Comparison of ENCODE assay signal across 8 mouse cellular contexts in genomic region chr4:55532407-55533195, GRCm38 (mm10). TPM values are rescaled to one million over a fixed set of nuclear protein-coding genes. Genes with fewer than 3 reads are reported as not detected.
DNase-seq lines count a peak whose midpoint lies in the region; ATAC-seq and TF ChIP-seq lines count a peak whose summit lies in the region.

Gene Klf4 (minus strand): TSS chr4:55532466.

- under 1% methylated on average over 70 of the region's 99 CpGs for WGBS in hindbrain, embryonic 16.5 days
- 1% methylated on average over 54 of the region's 99 CpGs for WGBS in macrophage (ENCODE audit: missing documents)

- TF ChIP-seq CTCF in gastrocnemius, adult 2 months (IDR thresholded peaks at IDR 0.05), result peak; percentile 12; the same call in 1 of the 2 replicates
- peak; percentile 9 for TF ChIP-seq CTCF in left cerebral cortex, adult 2 months (IDR thresholded peaks at IDR 0.05)

- peak; percentile 91 for DNase-seq in T-cell, adult 2 months (ENCODE audit: low spot score)
- peak; percentile 52 to 74 for DNase-seq in cerebellum, postnatal 25 days
- peak; percentile 97 for DNase-seq in gastrocnemius, adult 2 months
- peak; percentile 89 to 92 for DNase-seq in left cerebral cortex, adult 2 months (ENCODE audit: extremely low spot score in 1 of 2, low spot score in 2 of 2)
- DNase-seq in retina, postnatal 7 days (ENCODE audit: low read depth, low spot score), result peak; percentile 91
- peak; percentile 80 to 93 for DNase-seq in urinary bladder, adult 18-20 months (ENCODE audit: low spot score in 2 of 2)

- no peaks in the 10 kb centered on the region for H3K79me2 ChIP-seq in macrophage (ENCODE audit: inconsistent target)

- H3K36me3 ChIP-seq in hindbrain, embryonic 16.5 days (ENCODE audit: control insufficient read depth, insufficient read depth, low read length), result no peaks in the 10 kb centered on the region
- H3K36me3 ChIP-seq in macrophage (ENCODE audit: inconsistent target), result no peaks in the 10 kb centered on the region

- peak within 1 kb of the TSS; percentile 84 for H3K9ac ChIP-seq in hindbrain, embryonic 16.5 days (ENCODE audit: low read depth, low read length)

- H3K4me3 ChIP-seq in gastrocnemius, adult 2 months, result peak within 1 kb of the TSS; percentile 89
- peak within 1 kb of the TSS; percentile 66 for H3K4me3 ChIP-seq in hindbrain, embryonic 16.5 days (ENCODE audit: low read length)
- H3K4me3 ChIP-seq in left cerebral cortex, adult 2 months, result peak within 1 kb of the TSS; percentile 68
- peak within 1 kb of the TSS; percentile 66 for H3K4me3 ChIP-seq in macrophage (ENCODE audit: inconsistent target)

- H3K4me1 ChIP-seq in hindbrain, embryonic 16.5 days (ENCODE audit: control insufficient read depth, insufficient read depth, low read depth, low read length), result peaks cover 21% of the 10 kb centered on the region

- ATAC-seq in hindbrain, embryonic 16.5 days, result peak; percentile 94

- peaks cover 13% of the 10 kb centered on the region for H3K27me3 ChIP-seq in hindbrain, embryonic 16.5 days (replicated peaks; ENCODE audit: control insufficient read depth, insufficient read depth, low read length)

- intact Hi-C loops in gastrocnemius, adult 2 months (cut with DNase I), result loop anchor here (1.0 to 5.0 kb wide), 2 partner anchors 119 to 580 kb away; no protein-coding TSS in a partner anchor
- intact Hi-C loops in left cerebral cortex, adult 2 months (cut with DNase I), result loop anchor here (1.0 to 5.0 kb wide), 3 partner anchors 119 to 1150 kb away; no protein-coding TSS in a partner anchor

- peak within 1 kb of the TSS; percentile 96 for H3K27ac ChIP-seq in gastrocnemius, adult 2 months
- H3K27ac ChIP-seq in hindbrain, embryonic 16.5 days (ENCODE audit: low read depth, low read length), result peak within 1 kb of the TSS; percentile 89
- peak within 1 kb of the TSS; percentile 96 for H3K27ac ChIP-seq in left cerebral cortex, adult 2 months
- H3K27ac ChIP-seq in macrophage, result peak within 1 kb of the TSS; percentile 71

- H3K4me2 ChIP-seq in hindbrain, embryonic 16.5 days (ENCODE audit: low read length), result peak within 1 kb of the TSS; percentile 97

- H3K9me3 ChIP-seq in hindbrain, embryonic 16.5 days (ENCODE audit: control insufficient read depth, low read length), result no peaks in the 10 kb centered on the region

RNA-seq across cellular contexts. Expression of gene Klf4, which starts in this region (rescaled TPM):
- total RNA-seq in gastrocnemius, adult 2 months (2021), result 10 to 100 TPM in 1 of 2 experiments, 1 to 10 TPM in 1; 8.4 to 40.0 TPM
- polyA plus RNA-seq in hindbrain, embryonic 16.5 days (2015; fragmentation: Nextera tagmentation; extraction: Ambion mirVana), result 2.7 and 3.4 TPM in 2 replicates
- total RNA-seq in left cerebral cortex, adult 2 months (2021), result 10 to 100 TPM in 1 of 2 experiments, 1 to 10 TPM in 1; 7.7 to 14.3 TPM
- 1 to 10 TPM in 18 of 26 experiments, under 1 TPM in 8; 0.33 to 6.5 (median 1.2) TPM for total RNA-seq in macrophage (2018; cell fraction: chromatin; rRNA removed)
- 1 to 10 TPM; 1.3 to 6.0 (median 3.2) TPM for total RNA-seq in macrophage (2018; cell fraction: cytosol; rRNA removed)
- total RNA-seq in macrophage (2018; cell fraction: nucleus; rRNA removed), result 1 to 10 TPM in 25 of 26 experiments, under 1 TPM in 1; 0.86 to 8.3 (median 2.0) TPM
- polyA plus RNA-seq in macrophage (2018), result 1.0 to 2.0 TPM (median 1.3 TPM) in 3 replicates

Comparison
In these comparisons a context has a peak if more than half of its experiments do, and no peak if none do; other contexts are left out.
1. Peak in every context shown above with its lines: DNase-seq, ATAC-seq, H3K4me3 ChIP-seq and H3K27ac ChIP-seq.